Mouse (Mus musculus): Measurements from ENCODE around the gene Krtap17-1.

Gene Krtap17-1

DNA sequence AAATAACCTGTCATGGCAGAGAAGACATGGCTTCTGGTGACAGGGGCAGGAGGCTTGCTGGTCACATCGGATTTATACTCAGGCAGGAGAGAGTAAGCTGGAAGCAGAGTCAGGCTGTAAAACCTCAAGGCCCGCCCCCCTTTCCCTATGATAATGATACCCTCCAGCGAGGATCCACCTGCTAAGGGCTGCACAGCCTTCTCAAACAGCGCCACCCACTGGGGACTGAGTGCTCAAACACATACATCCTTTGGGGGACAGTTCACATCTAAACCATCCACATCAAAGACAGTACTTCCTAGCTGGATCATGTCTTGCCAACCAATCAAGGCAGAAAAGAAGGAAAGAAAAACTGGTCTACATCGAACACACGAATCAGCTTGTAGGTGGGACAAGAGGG lies 29.6 kb downstream of the Krtap17-1 start:
- no peak for DNase-seq (ENCODE audit: low spot score)

DNA sequence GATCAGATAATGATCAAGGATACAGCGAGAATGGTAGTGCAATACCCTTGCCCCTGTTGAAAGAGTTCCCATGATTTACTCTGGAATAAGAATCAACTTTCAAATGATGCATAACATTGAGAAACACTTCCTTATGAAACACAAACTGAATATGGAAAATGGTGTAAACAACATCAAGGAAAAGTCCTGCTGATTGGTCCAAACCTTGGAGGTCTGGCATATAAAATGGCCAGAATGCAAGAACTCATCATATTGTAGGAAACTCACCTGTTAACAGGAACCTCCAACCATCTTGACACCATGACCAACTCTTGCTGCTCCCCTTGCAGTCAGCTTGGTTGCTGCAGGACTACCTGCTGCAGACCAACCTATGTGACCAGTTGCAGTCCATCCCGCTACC lies 45.6 kb downstream of the Krtap17-1 start, which contains the start of gene Krtap9-5:
TSS of gene Krtap9-5 (plus strand) at position 301 of the 400 bp plus-strand sequence.
- DNase-seq (ENCODE audit: low spot score) = no peak

Data from ovary, postnatal 36 days (tissue).